Mouse (Mus musculus) myocyte (in vitro differentiated cells): Measurements from ENCODE around the gene Slc15a2. TPM values are rescaled to one million over a fixed set of nuclear protein-coding genes. Genes with fewer than 3 reads are reported as not detected.

Experiments
- H3K27me3 ChIP-seq: one replicate; pipeline ENCODE4 v1.6.1; 2011; ENCODE audit not compliant: control insufficient read depth, insufficient read depth, insufficient read length
- H3K36me3 ChIP-seq: one replicate; pipeline ENCODE4 v1.6.1; 2011; ENCODE audit not compliant: control insufficient read depth, insufficient read depth
- H3K4me2 ChIP-seq: one replicate; pipeline ENCODE4 v1.6.1; 2011; ENCODE audit warnings: low read depth, control low read depth
- H3K4me3 ChIP-seq: one replicate; pipeline ENCODE4 v1.5.1; 2011; ENCODE audit warnings: mild to moderate bottlenecking, control low read depth, moderate library complexity
- H3K79me2 ChIP-seq: one replicate; pipeline ENCODE4 v1.6.1; 2011; ENCODE audit not compliant: control insufficient read depth, insufficient read depth
- H3ac ChIP-seq: one replicate; pipeline ENCODE4 v1.6.1; 2011; ENCODE audit not compliant: control insufficient read depth, insufficient read length
- CEBPB ChIP-seq: IDR thresholded peaks from 2 replicates; pipeline ENCODE4 v1.6.1; 2011; ENCODE audit warnings: mild to moderate bottlenecking, moderate library complexity; ENCODE audit not compliant: poor library complexity, insufficient read depth, severe bottlenecking
- E2F4 ChIP-seq: IDR thresholded peaks from one replicate; pipeline ENCODE4 v1.6.1; 2011; ENCODE audit warnings: mild to moderate bottlenecking, control low read depth, moderate library complexity; ENCODE audit not compliant: insufficient read depth
- MAX ChIP-seq: IDR thresholded peaks from one replicate; pipeline ENCODE4 v1.6.1; 2011; ENCODE audit warnings: low read depth, mild to moderate bottlenecking, control low read depth
- MYOD1 ChIP-seq, 3 experiments: IDR thresholded peaks; one replicate each; pipeline ENCODE4 v1.6.1; 2011; ENCODE audit warnings: control low read depth in 2 of 3, low read depth in 2 of 3, mild to moderate bottlenecking in 2 of 3, moderate library complexity in 1 of 3; ENCODE audit not compliant: insufficient read length in 2 of 3, control insufficient read depth in 1 of 3
- MYOG ChIP-seq, 3 experiments: IDR thresholded peaks; one replicate each; pipeline ENCODE4 v1.6.1; 2011; ENCODE audit warnings: control low read depth in 2 of 3, low read depth in 2 of 3, mild to moderate bottlenecking in 2 of 3; ENCODE audit not compliant: insufficient read length in 2 of 3, control insufficient read depth in 1 of 3, insufficient read depth in 1 of 3
- POLR2A ChIP-seq: IDR thresholded peaks from one replicate; pipeline ENCODE4 v1.6.1; 2011; ENCODE audit warnings: low read depth, mild to moderate bottlenecking, control low read depth, moderate library complexity; ENCODE audit not compliant: insufficient read length
- POLR2AphosphoS2 ChIP-seq: IDR thresholded peaks from one replicate; pipeline ENCODE4 v1.6.1; 2011; ENCODE audit warnings: low read depth, control low read depth; ENCODE audit not compliant: insufficient read length
- REST ChIP-seq: IDR thresholded peaks from one replicate; pipeline ENCODE4 v1.6.1; 2011; ENCODE audit warnings: mild to moderate bottlenecking, control low read depth, moderate library complexity; ENCODE audit not compliant: insufficient read depth, insufficient read length
- SRF ChIP-seq: IDR thresholded peaks from one replicate; pipeline ENCODE4 v1.6.1; 2011; ENCODE audit warnings: low read depth; ENCODE audit not compliant: control insufficient read depth, insufficient read length
- TCF12 ChIP-seq: IDR thresholded peaks from one replicate; pipeline ENCODE4 v1.6.1; 2011; ENCODE audit warnings: mild to moderate bottlenecking, control low read depth; ENCODE audit not compliant: poor library complexity, insufficient read depth, severe bottlenecking
- TCF3 ChIP-seq: IDR thresholded peaks from one replicate; pipeline ENCODE4 v1.6.1; 2011; ENCODE audit warnings: low read depth, control low read depth; ENCODE audit not compliant: insufficient read length
- USF1 ChIP-seq: IDR thresholded peaks from one replicate; pipeline ENCODE4 v1.6.1; 2011; ENCODE audit warnings: low read depth, mild to moderate bottlenecking, control low read depth, moderate library complexity
- polyA plus RNA-seq: library from polyadenylated mRNA; unstranded; fragments of >200 nt; fragmentation: generic; extraction: Trizol; gene quantifications from one replicate; pipeline ENCODE4 v1.2.1, GENCODE M21; 2012; ENCODE audit warnings: missing spikeins

Slc15a2 gene
- polyA plus RNA-seq, 1 experiment: not detected

GRCm38 (mm10) chr16:36743580-36743979 is 41.2 kb downstream of the Slc15a2 start:
- Histone ChIP-seq H3K36me3 (no peaks in the 10 kb centered on the region), H3K79me2 (no peaks in the 10 kb centered on the region), H3K4me3 (no peak overlapping the region), H3K4me2 (no peak overlapping the region), H3K27me3 (no peaks in the 10 kb centered on the region), H3ac (no peak overlapping the region)
- TF ChIP-seq CEBPB: no peak
- TF ChIP-seq MYOD1 (IDR thresholded peaks at IDR 0.05; ENCODE audit: control insufficient read depth in 1 of 3, insufficient read length in 2 of 3, low read depth in 2 of 3): no peak
- no peak for TF ChIP-seq E2F4
- no peak for TF ChIP-seq TCF12
- no peak for TF ChIP-seq TCF3
- no peak for TF ChIP-seq MYOG (IDR thresholded peaks at IDR 0.05; ENCODE audit: control insufficient read depth in 1 of 3, insufficient read depth in 1 of 3, insufficient read length in 2 of 3, low read depth in 2 of 3)
- no peak for TF ChIP-seq MAX
- TF ChIP-seq USF1: no peak
- TF ChIP-seq POLR2A: no peak
- no peak for TF ChIP-seq POLR2AphosphoS2
- no peak for TF ChIP-seq REST
- no peak for TF ChIP-seq SRF

GRCm38 (mm10) chr16:36739404-36739930 is 45.3 kb downstream of the Slc15a2 start:
- H3K4me3 ChIP-seq: no peak overlapping the region
- TF ChIP-seq CEBPB: no peak
- TF ChIP-seq TCF12: no peak
- no peak overlapping the region for H3K4me2 ChIP-seq

GRCm38 (mm10) chr16:36735421-36735820 is 49.3 kb downstream of the Slc15a2 start:
- Histone ChIP-seq H3K36me3 (no peaks in the 10 kb centered on the region), H3ac (no peak overlapping the region), H3K4me2 (no peak overlapping the region), H3K27me3 (no peaks in the 10 kb centered on the region), H3K79me2 (no peaks in the 10 kb centered on the region), H3K4me3 (no peak overlapping the region)
- no peak for TF ChIP-seq MAX
- TF ChIP-seq TCF12: no peak
- no peak for TF ChIP-seq MYOG (IDR thresholded peaks at IDR 0.05; ENCODE audit: control insufficient read depth in 1 of 3, insufficient read depth in 1 of 3, insufficient read length in 2 of 3, low read depth in 2 of 3)
- no peak for TF ChIP-seq USF1
- no peak for TF ChIP-seq POLR2A
- no peak for TF ChIP-seq TCF3
- no peak for TF ChIP-seq REST
- no peak for TF ChIP-seq POLR2AphosphoS2
- no peak for TF ChIP-seq SRF
- no peak for TF ChIP-seq CEBPB
- TF ChIP-seq E2F4: no peak
- TF ChIP-seq MYOD1 (IDR thresholded peaks at IDR 0.05; ENCODE audit: control insufficient read depth in 1 of 3, insufficient read length in 2 of 3, low read depth in 2 of 3): no peak

More at GRCm38 (mm10) chr16:36739404-36739930, 45.3 kb downstream of the Slc15a2 start:
- Histone ChIP-seq H3ac (no peak overlapping the region), H3K36me3 (no peaks in the 10 kb centered on the region), H3K27me3 (no peaks in the 10 kb centered on the region), H3K79me2 (no peaks in the 10 kb centered on the region)

- Histone ChIP-seq H3ac (no peak overlapping the region), H3K4me3 (no peak overlapping the region), H3K4me2 (no peak overlapping the region), H3K79me2 (no peaks in the 10 kb centered on the region), H3K27me3 (no peaks in the 10 kb centered on the region), H3K36me3 (no peaks in the 10 kb centered on the region)
- TF ChIP-seq CEBPB: no peak
- no peak for TF ChIP-seq TCF12
- no peak for TF ChIP-seq MYOD1 (IDR thresholded peaks at IDR 0.05; ENCODE audit: control insufficient read depth in 1 of 3, insufficient read length in 2 of 3, low read depth in 2 of 3)
- TF ChIP-seq POLR2AphosphoS2: no peak
- TF ChIP-seq SRF: no peak
- no peak for TF ChIP-seq USF1
Observed at GRCm38 (mm10) chr16:36733827-36734226, 50.9 kb downstream of the Slc15a2 start.

GRCm38 (mm10) chr16:36732572-36732971 is 52.2 kb downstream of the Slc15a2 start:
- H3K4me3 ChIP-seq: no peak overlapping the region
- no peaks in the 10 kb centered on the region for H3K79me2 ChIP-seq
- no peaks in the 10 kb centered on the region for H3K36me3 ChIP-seq
- H3ac ChIP-seq: no peak overlapping the region
- TF ChIP-seq CEBPB (no peak), TCF3 (no peak), MYOG (IDR thresholded peaks at IDR 0.05; ENCODE audit: control insufficient read depth in 1 of 3, insufficient read depth in 1 of 3, insufficient read length in 2 of 3, low read depth in 2 of 3) (no peak), TCF12 (no peak), MYOD1 (IDR thresholded peaks at IDR 0.05; ENCODE audit: control insufficient read depth in 1 of 3, insufficient read length in 2 of 3, low read depth in 2 of 3) (no peak), POLR2AphosphoS2 (no peak), REST (no peak), USF1 (no peak), POLR2A (no peak), E2F4 (no peak), MAX (no peak), SRF (no peak)
- no peaks in the 10 kb centered on the region for H3K27me3 ChIP-seq
- no peak overlapping the region for H3K4me2 ChIP-seq
